Mouse (Mus musculus): ENCODE measurements around the gene Ltb4r2.

Gene Ltb4r2

GRCm38 (mm10) chr14:55779656-55780055 lies 18.4 kb downstream of the Ltb4r2 start:
- intact Hi-C loops (cut with DNase I): loop anchor here (5.0 kb wide), 1 partner anchor 83 kb away; no protein-coding TSS in a partner anchor

- intact Hi-C loops (cut with DNase I): loop anchor here (5.0 kb wide), 1 partner anchor 82 kb away; no protein-coding TSS in a partner anchor
Measured at GRCm38 (mm10) chr14:55780736-55781135, 19.5 kb downstream of the Ltb4r2 start.

GRCm38 (mm10) chr14:55781310-55781709 lies 20.1 kb downstream of the Ltb4r2 start:
- intact Hi-C loops (cut with DNase I): loop anchor here (5.0 kb wide), 1 partner anchor 81 kb away; no protein-coding TSS in a partner anchor

GRCm38 (mm10) chr14:55782361-55782960 lies 21.2 kb downstream of the Ltb4r2 start:
- intact Hi-C loops (cut with DNase I): loop anchor here (5.0 kb wide), 1 partner anchor 80 kb away; no protein-coding TSS in a partner anchor

GRCm38 (mm10) chr14:55783171-55783957 lies 22.1 kb downstream of the Ltb4r2 start:
- intact Hi-C loops (cut with DNase I): loop anchor here (5.0 kb wide), 1 partner anchor 79 kb away; no protein-coding TSS in a partner anchor

GRCm38 (mm10) chr14:55783958-55784235 lies 22.7 kb downstream of the Ltb4r2 start, which contains the start of gene Adcy4:
Adcy4 (minus strand) TSS chr14:55784095.
- intact Hi-C loops (cut with DNase I): loop anchor here (5.0 kb wide), 1 partner anchor 78 kb away; no protein-coding TSS in a partner anchor

GRCm38 (mm10) chr14:55785195-55785594 lies 24.0 kb downstream of the Ltb4r2 start:
- intact Hi-C loops (cut with DNase I): no loop called here

- intact Hi-C loops (cut with DNase I): no loop called here
Measured at GRCm38 (mm10) chr14:55787731-55788130, 26.5 kb downstream of the Ltb4r2 start.

GRCm38 (mm10) chr14:55788256-55789050 lies 27.2 kb downstream of the Ltb4r2 start, which contains the start of gene Ripk3:
Ripk3 (minus strand) TSS chr14:55788865.
- intact Hi-C loops (cut with DNase I): no loop called here

- intact Hi-C loops (cut with DNase I): no loop called here
Measured at GRCm38 (mm10) chr14:55793461-55793860, 32.2 kb downstream of the Ltb4r2 start.

- intact Hi-C loops (cut with DNase I): no loop called here
Measured at GRCm38 (mm10) chr14:55793946-55794345, 32.7 kb downstream of the Ltb4r2 start.

- intact Hi-C loops (cut with DNase I): no loop called here
Measured at GRCm38 (mm10) chr14:55795380-55796163, 34.3 kb downstream of the Ltb4r2 start.

All from adrenal gland (tissue).